Mouse (Mus musculus) adipocyte (in vitro differentiated cells): ENCODE measurements around the gene Gm11172.

ENCODE experiments used
- DNase-seq: peaks from one replicate; pipeline ENCODE4 v3.0.0-alpha.2; 2016; ENCODE audit warnings: low spot score

Gene Gm11172

GRCm38 (mm10) chr16:10812865-10813371, at the start of gene Gm11172:
Gene Gm11172 (plus strand): TSS chr16:10812915.
- DNase-seq = no peak

DNA sequence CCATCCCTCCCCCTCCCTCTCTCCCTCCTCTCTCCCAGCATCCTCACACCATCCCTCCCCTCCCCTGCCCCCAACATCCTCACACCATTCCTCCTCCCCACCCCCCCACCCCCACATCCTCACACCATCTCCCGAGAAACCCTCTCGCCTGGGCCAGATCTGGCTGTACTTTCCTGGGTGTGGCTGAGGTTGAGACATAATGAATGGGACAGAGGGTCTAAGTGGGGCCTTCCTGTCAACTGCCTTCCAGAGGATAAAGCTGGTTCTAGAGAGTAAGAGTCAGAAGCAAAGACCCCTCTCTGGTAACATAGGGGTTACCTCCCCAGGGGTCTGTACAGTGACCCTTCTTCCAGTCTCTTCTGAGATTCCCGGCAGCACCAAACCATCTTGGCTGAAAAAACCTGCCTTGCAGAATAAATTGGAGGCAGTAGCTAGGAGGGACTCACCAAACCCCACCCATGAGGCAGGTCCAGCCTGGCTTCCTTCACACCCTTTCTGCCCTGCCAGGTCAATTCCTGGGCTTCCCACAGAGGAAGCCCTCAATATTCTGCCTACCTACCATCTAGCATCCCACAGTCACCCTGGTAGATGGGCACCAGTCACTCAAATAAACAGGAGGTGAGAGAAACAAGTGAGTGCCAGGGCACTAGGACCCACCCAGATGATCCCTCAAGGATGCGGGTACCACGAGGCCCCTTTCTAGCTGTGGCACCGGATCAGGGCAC, 49.0 kb upstream of the Gm11172 start:
- DNase-seq = no peak

GRCm38 (mm10) chr16:10764323-10764722, 48.4 kb upstream of the Gm11172 start:
- no peak for DNase-seq

DNA sequence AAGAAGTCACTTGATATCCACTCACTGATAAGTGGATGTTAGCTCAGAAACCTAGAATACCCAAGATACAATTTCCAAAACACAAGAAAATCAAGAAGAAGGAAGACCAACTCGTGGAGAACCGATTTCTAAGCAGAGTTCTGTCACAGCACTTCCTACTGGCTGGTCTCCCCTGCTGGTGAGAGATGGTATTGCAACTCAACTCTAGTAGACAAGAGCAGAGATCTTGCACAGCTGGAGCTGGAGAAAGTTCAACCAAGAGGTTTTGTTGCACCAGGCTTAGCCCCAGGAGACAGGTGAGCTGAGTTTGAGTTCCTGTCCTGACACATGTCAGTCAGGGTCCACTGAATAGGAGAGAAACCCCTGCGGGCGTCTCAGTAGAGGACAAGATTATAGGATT, 45.6 kb upstream of the Gm11172 start:
- peak; percentile 84 for DNase-seq

DNA sequence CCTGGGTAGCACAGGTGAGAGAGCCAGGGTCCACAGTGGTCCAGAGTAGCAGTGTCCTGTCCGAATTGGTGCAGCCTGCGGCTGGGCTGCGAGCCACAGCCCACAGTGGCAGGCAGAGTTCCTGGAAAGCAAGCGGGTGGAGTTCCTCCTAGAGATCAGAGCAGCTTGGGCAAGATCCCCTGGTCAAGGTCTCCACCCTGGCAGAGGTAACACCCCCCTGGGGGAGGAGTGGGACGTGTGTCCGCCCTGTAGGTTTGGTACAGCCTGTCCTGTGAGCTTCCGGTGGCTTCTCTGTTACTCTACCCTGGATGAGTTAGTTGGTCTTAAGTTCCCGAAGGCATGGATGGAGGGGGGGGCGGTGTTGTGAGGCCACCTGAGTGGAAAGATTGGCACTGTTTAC, 43.9 kb upstream of the Gm11172 start:
- DNase-seq = no peak

DNA sequence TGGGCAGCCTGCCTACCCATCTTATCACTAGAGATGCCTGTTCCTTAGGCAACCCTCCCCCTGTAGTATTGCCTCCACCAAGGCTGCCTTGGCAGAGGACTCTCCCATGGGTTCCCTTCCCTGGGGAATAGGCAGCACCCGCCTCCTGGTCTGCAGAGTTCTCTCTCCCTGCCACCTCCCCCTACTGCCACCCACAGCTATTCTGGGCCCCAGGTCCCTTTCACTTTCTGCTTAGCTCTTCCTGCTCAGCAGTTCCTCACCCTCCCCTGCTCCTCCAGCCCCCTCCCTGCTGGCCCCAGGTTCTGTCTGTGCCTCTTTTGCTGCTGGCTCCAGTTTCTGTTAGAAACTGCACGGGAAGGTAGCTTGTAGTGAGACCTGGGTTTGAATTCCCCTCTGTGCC, 43.1 kb upstream of the Gm11172 start:
- DNase-seq = no peak

DNA sequence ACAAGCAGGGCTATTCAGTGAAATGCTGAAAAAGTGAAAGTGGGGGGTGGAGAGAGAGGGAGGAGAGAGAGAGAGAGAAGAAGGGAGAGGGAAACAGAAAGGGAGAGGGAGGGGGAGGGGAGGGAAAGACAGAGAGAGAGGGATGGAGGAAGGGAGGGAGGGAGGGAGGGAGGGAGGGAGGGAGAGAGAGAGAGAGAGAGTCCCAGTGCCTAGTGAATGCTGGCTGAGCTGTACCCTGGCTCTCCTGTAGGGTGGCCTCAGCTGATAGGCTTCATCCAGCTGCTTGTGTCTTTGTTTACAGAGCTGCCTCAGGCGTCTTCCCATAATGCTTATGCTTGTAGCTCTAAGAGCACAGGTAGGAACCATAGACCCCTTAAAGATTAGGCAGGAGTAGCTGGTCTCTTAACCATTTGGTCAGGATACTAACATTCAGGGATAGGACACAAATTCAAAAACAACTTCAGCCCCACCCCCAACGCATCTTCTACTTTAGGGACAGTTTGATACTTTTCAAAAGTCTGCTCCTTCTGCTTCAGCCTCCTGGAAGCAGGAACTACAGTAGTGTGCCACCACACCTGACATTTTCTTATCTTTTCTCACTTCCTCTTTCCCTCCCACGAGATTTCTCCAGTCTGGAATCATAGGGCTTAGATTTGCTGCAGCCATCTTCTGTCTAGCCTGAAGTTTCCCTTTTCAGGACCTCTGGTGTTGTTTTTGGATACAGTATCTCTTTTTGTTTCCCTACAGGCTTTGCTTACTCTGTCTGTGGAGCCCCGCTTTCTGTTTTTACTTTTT, 42.0 kb upstream of the Gm11172 start:
- peak; percentile 30 for DNase-seq

- no peak for DNase-seq
Observed at GRCm38 (mm10) chr16:10771769-10772510, 40.8 kb upstream of the Gm11172 start.

DNA sequence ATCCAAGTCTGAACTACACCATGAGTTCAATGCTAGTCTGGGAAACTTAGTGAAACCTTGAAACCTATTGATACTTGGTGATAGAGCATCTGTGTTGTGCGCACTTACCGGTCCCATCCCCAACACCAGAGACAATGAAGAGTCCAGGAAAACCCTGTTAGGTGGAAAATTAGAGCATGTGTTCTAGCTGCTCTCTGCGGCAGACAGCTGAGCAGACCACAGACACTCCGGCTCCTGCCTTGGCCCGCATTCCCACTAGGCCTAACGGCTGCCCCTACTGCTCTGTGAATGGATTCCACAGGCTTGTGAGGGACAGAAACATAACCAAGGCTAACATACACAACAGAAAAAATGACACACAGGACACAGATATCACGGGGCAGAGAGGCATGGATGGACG, 39.2 kb upstream of the Gm11172 start:
- no peak for DNase-seq

DNA sequence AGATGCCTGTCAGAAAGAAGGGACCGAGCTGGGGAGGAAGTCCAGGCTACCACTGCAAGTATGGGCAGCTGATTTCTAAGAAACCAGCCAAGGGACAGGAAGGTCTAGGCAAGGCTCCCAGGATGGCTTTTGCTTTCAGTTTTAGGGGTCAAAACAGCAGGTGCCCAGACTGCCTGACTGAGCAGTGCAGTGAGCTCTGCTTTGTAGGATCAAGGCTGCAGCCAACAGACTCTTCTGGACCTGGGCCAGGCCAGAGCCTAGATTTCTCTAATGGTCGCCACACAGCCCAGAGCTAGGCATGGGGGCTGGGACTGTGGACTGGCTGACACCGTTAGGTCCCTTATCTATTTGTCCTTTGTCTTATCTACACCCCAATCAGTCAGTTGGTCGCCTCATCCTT, 38.0 kb upstream of the Gm11172 start:
- DNase-seq = peak; percentile 40

- DNase-seq = no peak
Observed at GRCm38 (mm10) chr16:10776322-10776721, 36.4 kb upstream of the Gm11172 start.

- DNase-seq = peak; percentile 33
Observed at GRCm38 (mm10) chr16:10777579-10778160, 35.0 kb upstream of the Gm11172 start.

DNA sequence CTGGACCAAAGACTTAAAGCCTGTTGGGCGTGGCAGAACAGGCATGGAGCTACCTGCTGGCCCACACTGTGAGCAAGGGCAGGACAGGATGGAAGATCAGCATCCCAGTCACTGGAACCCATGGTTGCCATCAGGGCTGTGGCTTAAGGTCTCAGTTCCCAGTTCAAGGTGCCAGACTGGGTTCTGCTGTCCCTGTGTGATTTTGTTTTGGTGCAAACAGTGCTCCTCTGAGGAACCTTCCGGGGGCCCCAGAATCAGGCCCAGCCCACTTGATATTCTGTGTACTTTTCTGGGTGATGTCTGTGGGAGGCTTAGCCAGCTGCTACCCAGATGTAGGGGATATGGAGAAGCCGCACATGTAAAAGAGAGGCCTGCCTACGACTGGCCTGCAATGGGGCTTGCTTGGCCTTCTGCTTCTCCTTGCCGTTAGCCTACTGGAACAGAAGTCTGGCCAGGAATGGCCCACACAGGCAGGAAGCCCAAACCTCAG, 32.0 kb upstream of the Gm11172 start:
- no peak for DNase-seq

GRCm38 (mm10) chr16:10781862-10782371, 30.8 kb upstream of the Gm11172 start:
- DNase-seq = no peak

DNA sequence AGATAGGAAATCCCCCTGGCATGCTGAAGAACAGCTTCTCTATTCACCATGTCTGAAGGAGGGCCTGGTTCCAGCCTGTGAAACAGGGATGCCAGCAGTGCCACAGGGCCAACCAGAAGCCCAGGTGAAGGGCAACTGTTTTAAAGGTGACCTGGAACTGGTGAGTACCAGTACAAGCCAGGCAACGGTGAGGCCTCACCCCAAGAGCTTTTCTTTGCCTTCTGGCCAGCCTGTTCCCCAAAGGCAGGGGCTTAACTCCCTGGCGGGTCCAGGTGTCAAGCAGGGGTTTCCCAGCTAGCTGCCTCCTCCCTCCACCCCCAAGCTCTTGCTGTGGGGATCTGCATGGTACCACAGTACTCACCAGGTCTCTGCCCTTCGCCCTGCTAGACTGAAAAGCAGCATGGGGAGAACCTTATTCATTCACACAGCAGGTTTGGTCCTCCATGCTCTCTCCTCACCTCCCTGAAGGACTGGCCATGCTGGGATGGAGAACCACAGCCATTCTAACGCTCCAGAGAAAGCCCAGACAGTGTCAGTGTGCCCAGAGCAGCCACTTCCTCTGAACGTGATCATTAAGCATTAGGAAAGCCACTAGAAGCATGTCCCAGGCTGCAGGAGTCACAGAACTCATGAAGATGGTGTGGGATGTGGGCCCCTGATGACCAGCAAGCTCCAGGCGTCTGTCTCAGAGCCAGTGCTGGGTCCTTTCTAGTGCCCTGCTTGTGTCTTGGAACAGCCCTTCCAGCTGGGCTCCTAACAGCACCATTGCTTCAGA, 30.2 kb upstream of the Gm11172 start:
- no peak for DNase-seq

DNA sequence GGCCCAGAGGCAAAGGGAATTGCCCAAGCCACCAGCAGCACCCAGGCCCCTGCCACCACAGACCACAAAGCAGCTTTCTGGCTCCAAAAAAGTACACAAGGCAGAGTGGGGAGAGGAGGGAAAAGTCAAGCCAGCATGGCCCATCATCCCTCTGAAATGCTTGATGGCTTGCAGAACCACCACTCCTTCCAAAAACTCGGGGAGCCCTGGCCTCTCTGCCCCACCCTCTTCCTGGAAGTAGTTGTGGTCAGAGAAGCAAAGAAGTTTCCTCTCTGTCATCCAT, 29.6 kb upstream of the Gm11172 start:
- DNase-seq = peak; percentile 47

- no peak for DNase-seq
Observed at GRCm38 (mm10) chr16:10783451-10783850, 29.3 kb upstream of the Gm11172 start.

DNA sequence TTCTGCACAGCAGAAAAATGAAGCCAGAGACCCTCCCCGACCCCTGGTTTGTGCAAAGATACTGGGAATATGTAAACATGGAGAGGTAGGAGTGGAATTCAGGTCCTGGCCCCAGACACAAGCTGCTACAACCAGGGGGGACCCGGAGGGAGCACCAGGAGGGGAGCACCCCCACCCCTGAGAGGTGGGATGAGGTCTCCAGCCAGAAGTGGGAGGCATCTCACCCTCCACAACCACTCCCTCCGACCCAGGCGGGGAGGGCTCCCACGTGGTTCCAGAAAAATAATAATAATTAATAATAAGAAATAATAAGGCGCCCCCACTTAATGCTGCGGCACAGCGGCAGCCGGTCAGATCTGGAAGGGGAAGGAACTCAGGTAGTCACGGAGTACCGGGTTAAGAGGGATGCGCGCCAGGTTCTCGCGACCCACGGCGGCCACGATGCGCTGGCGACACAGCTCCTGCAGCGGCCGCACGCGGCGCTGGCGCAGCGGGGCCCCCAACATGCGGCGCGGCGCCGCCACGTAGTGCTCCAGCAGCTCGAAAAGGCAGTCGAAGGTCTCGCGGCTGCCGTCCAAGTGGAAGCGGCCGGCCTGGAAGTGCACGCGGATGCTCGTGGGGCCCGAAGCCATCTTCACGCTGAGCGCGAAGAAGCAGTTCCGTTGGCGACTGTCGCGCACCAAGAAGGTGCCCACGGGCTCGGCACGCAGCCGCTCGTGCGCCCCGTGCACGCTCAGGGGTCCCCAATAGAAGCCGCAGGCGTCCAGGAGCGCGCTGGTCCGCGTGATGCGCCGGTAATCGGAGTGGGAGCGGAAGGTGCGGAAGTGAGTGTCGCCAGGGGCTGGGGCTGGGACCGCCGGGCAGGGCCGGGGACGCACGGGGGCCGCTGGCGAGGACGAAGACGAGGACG, 28.6 kb upstream of the Gm11172 start:
- peak; percentile 47 for DNase-seq

DNA sequence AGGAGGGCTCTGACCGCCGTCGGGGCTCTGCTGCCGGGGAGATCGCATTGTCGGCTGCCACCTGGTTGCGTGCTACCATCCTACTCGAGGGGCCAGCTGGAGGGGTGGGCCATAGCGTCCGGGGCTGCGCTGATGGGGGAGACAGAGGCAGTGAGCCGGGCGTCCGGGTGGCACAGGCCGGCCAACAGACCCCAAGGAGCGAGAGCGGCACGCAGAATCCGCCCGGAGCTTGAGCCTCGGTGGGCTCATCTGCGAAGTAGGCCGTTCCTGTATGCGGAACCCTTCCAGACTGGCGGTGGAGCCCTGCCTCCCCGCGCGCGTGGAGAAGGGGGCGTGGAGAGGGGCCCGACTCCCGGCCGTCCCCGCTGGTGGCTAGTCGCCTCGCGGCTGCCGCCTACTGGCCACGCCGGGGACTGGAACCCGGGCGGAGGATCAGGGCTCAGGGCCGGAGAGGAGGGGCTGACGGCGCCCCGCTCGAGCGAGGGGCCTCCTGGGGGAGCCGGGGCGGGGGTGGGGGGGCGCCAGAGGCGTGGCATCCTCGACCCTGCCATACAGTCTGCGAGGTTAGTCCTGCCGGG, 27.8 kb upstream of the Gm11172 start:
- DNase-seq = peak; percentile 89
